Mouse (Mus musculus) thymus, adult 2 months (tissue): ENCODE measurements around the gene Trib2. TPM values are rescaled to one million over a fixed set of nuclear protein-coding genes. Genes with fewer than 3 reads are reported as not detected.
A peak's percentile ranks its signal among the peaks of the same experiment; 100 is the strongest.

Experiments used
- DNase-seq: peaks from one replicate; pipeline ENCODE4 v3.0.0; 2021
- H3K27ac ChIP-seq: fragments of 200-500 bp; 2 replicates; pipeline ENCODE4 v1.5.1; 2012; ENCODE audit warnings: low read length, control low read depth; ENCODE audit not compliant: control insufficient read depth, insufficient read depth
- H3K27me3 ChIP-seq: fragments of 200-500 bp; 2 replicates; pipeline ENCODE4 v1.6.1; 2012; ENCODE audit warnings: mild to moderate bottlenecking, low read length, moderate library complexity, mixed read lengths; ENCODE audit not compliant: control insufficient read depth, insufficient read depth
- H3K36me3 ChIP-seq: fragments of 200-500 bp; 2 replicates; pipeline ENCODE4 v1.6.1; 2012; ENCODE audit warnings: mild to moderate bottlenecking, low read length, moderate library complexity; ENCODE audit not compliant: control insufficient read depth, insufficient read depth
- H3K4me1 ChIP-seq: fragments of 200-500 bp; replicated peaks from 2 replicates; pipeline ENCODE4 v1.6.1; 2012; ENCODE audit warnings: low read length; ENCODE audit not compliant: control insufficient read depth, insufficient read depth
- H3K4me3 ChIP-seq: fragments of 200-500 bp; 2 replicates; pipeline ENCODE4 v1.5.1; 2012; ENCODE audit warnings: mild to moderate bottlenecking, low read length, control low read depth, moderate library complexity; ENCODE audit not compliant: control insufficient read depth, insufficient read depth
- CTCF ChIP-seq: fragments of 200-500 bp; IDR thresholded peaks from 2 replicates; pipeline ENCODE4 v1.5.1; 2012; ENCODE audit warnings: mild to moderate bottlenecking, control low read depth, low read length, moderate library complexity, borderline replicate concordance; ENCODE audit not compliant: control insufficient read depth, poor library complexity, insufficient read depth; ENCODE audit errors: extremely low read depth
- POLR2A ChIP-seq: fragments of 200-500 bp; IDR thresholded peaks from 2 replicates; pipeline ENCODE4 v1.6.1; 2012; ENCODE audit warnings: mild to moderate bottlenecking, low read length, control low read depth, moderate library complexity; ENCODE audit not compliant: control insufficient read depth, poor library complexity, insufficient read depth; ENCODE audit errors: extremely low read depth
- WGBS: fragments of 180-500 bp; shearing (Covaris S2); methylation state at CpG from one replicate; pipeline ENCODE4 v1.1.7; 2018; 5-methylcytosine and 5-hydroxymethylcytosine counted together
- polyA plus RNA-seq: library from polyadenylated mRNA; depleted of rRNA; stranded (reverse); fragments of >200 nt; gene quantifications from 2 replicates; pipeline ENCODE4 v1.2.3, GENCODE M21; 2012

Trib2 gene
- polyA plus RNA-seq, 1 experiment, result 46.3 TPM

GRCm38 (mm10) chr12:15815170-15815575 is 1.5 kb downstream of the Trib2 start:
- no peaks in the 10 kb centered on the region for H3K27me3 ChIP-seq
- peak; percentile 43 for DNase-seq
- no peaks in the 10 kb centered on the region for H3K36me3 ChIP-seq
- H3K4me1 ChIP-seq, result peaks cover 18% of the 10 kb centered on the region
- WGBS, result under 1% methylated on average over 23 of the region's 23 CpGs
- TF ChIP-seq CTCF, result no peak
- H3K4me3 ChIP-seq, result peak overlapping the region; percentile 87
- peak overlapping the region; percentile 68 for H3K27ac ChIP-seq

DNA sequence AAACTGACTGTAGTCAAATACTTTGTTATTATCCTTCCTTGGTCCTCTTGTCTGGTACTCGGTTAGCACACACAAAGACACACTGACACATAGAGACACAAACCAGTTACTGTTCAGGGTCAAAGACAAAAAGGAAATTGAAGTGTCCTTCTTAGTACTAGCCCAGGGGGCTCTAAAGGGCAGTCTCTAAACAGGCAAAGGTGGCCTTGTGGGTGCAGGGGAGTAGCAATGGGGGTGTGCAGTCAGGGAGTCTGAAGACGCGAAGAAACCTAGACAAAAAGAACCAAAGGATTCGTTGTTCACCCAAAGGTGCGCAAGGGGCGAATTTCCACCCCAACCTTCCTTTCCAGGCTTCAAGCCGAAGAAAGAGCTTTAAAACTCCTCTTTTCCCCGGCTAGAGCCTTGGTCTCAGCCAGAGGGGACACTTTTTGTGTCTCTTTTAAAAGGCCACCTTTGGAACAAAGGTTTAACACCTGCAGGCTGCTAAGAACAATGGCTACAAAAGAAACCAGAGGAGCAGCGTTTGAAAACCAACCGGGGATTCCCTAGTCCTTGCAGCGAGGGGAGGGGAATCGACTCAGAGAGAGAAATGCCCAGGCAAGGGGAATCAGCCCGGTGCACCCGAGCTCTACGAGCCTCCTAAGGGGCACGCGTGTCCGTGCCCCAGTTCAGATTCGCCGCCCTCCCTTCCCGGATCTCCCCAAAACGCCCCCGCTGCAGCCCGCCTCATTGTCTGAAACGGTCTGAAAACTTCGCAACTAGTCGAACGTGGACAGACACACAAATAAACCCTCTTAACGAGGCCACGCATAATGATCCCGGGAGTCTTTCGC is 2.3 kb downstream of the Trib2 start:
- peak overlapping the region; percentile 87 for H3K4me3 ChIP-seq
- DNase-seq, result peak; percentile 65
- no peaks in the 10 kb centered on the region for H3K27me3 ChIP-seq
- H3K4me1 ChIP-seq, result peaks cover 22% of the 10 kb centered on the region
- peak overlapping the region; percentile 68 for H3K27ac ChIP-seq
- H3K36me3 ChIP-seq, result no peaks in the 10 kb centered on the region
- TF ChIP-seq POLR2A (no peak), CTCF (0 out of 2 replicates have a peak, but pooled peaks have one; percentile 44)
- 4% methylated on average over 32 of the region's 32 CpGs for WGBS

DNA sequence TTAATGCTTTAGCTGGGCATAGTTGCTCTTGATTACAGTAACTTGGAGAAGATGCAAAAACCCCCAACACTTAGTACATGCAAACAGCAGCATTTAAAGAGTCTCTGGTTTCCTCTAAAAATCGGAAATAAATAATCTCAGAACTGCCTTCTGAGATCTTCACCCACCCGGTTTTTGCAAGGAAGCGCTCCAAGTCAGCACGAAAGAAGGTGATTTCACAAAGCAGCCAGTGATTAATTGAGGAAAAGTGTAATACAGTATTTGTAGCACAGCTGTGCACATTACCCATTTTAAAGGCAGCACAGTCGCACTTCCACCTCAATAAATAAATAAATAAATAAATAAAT is 2.9 kb downstream of the Trib2 start:
- Histone ChIP-seq H3K4me3 (no peak overlapping the region), H3K27ac (no peak overlapping the region), H3K4me1 (peaks cover 25% of the 10 kb centered on the region), H3K27me3 (no peaks in the 10 kb centered on the region), H3K36me3 (no peaks in the 10 kb centered on the region)
- TF ChIP-seq CTCF, result no peak
- TF ChIP-seq POLR2A, result no peak
- no peak for DNase-seq
- 54% methylated on average over 5 of the region's 5 CpGs for WGBS

DNA sequence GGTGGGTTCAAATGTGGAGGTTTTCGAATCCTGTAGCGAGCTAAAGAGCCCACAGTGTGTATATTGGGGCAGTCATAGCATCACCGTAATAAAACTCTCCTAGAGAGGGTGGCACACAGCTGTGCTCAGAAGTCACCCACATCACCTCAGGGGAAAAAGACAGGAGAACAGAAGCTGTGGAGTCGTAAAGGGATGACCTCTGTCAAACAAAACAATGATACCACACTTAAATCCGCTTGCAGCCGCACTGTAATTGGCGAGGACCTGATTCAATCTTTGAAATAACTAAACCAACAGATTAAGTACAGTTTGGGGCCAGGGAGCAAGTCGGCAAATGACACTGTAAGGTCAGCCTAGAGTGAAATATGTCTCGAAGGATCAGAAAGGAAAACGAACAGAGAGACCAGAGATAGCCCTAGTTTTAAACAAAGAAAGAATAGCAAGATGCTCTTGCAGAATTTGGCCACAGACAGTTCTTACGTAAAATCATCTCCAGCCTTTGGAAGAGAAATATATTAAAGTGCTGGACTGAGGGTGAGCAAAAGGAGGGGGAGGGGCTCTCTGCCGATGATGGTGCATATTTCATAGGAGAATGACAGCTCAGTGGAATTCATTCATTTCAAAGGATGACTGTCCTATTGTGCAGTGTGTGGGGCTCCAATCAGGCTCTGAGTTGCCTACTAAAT is 3.4 kb downstream of the Trib2 start:
- 73% methylated on average over 12 of the region's 12 CpGs for WGBS
- Histone ChIP-seq H3K27me3 (no peaks in the 10 kb centered on the region), H3K4me3 (no peak overlapping the region), H3K36me3 (peaks cover 1% of the 10 kb centered on the region), H3K27ac (no peak overlapping the region), H3K4me1 (peaks cover 27% of the 10 kb centered on the region)
- DNase-seq, result no peak
- TF ChIP-seq CTCF (no peak), POLR2A (no peak)

- no peak overlapping the region for H3K4me3 ChIP-seq
- no peak overlapping the region for H3K27ac ChIP-seq
- peaks cover 26% of the 10 kb centered on the region for H3K4me1 ChIP-seq
- no peak for DNase-seq
- 45% methylated on average over 6 of the region's 6 CpGs for WGBS
- TF ChIP-seq POLR2A (no peak), CTCF (no peak)
- H3K36me3 ChIP-seq, result peaks cover 6% of the 10 kb centered on the region
- H3K27me3 ChIP-seq, result no peaks in the 10 kb centered on the region
These were observed 4.4 kb downstream of the Trib2 start for GRCm38 (mm10) chr12:15812139-15812962.

DNA sequence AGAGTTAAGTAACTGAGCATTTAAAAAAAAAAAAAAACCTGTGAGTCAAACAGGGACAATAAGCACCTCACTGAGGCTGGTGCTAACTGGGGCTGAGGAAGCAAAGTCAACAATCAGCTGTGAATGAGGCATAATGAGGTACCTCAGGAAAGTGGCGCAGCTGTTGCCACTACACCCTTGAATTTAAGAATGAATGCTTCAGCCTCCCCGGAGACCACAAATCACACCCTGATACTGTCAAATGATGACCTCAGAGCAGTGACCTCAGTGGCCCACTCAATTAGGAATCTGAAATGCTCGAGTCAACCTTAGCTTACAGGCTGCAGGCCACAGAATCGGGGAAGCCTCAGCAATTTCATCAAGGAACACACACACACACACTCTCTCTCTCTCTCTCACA is 5.0 kb downstream of the Trib2 start:
- DNase-seq, result no peak
- H3K36me3 ChIP-seq, result peaks cover 6% of the 10 kb centered on the region
- WGBS, result 61% methylated on average over 4 of the region's 4 CpGs
- H3K27ac ChIP-seq, result no peak overlapping the region
- TF ChIP-seq CTCF (no peak), POLR2A (no peak)
- peaks cover 28% of the 10 kb centered on the region for H3K4me1 ChIP-seq
- H3K4me3 ChIP-seq, result no peak overlapping the region
- no peaks in the 10 kb centered on the region for H3K27me3 ChIP-seq
